Mouse (Mus musculus): ENCODE measurements around the gene Nrcam. TPM values are rescaled to one million over a fixed set of nuclear protein-coding genes. Genes with fewer than 3 reads are reported as not detected.

The Nrcam gene
- total and polyA plus RNA-seq, 3 experiments, result 0.05 to 0.33 (median 0.13) TPM

DNA sequence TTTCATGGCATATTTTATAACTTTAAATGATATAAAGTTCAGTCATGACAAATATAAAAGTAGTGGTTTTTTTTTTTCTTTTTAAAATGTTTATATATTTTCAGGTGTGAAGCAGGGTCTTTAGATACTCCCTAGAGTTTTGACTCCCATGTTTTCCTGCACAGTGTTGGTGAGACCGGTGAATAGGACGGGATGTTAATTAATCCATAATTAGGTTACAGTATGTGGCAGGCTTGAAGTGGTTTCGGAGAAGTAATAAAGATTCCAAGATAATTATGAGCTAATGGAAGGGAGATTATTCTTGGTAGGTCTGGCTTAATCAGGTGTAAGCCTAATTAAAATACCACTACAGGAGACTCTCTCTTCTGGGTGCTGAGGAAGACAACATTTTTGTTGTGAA, 17.5 kb downstream of the Nrcam start:
- no peak overlapping the region for H3K4me2 ChIP-seq (ENCODE audit: insufficient read depth, low read depth, poor library complexity, severe bottlenecking)
- no peaks in the 10 kb centered on the region for H3K27me3 ChIP-seq (replicated peaks)
- dilution Hi-C loops (cut with MboI; ENCODE audit: extremely low pct_ligation_motif_present, extremely low pct_unique_long_range_greater_than_20kb, low sequenced_read_pairs) (no loop called here), in situ Hi-C loops (cut with MboI; ENCODE audit: low pct_ligation_motif_present, low pct_unique_long_range_greater_than_20kb, low sequenced_read_pairs) (no loop called here)
- H3K4me1 ChIP-seq (ENCODE audit: control insufficient read depth in 1 of 2, insufficient read depth in 2 of 2), result peaks cover 3 to 14% of the 10 kb centered on the region in 2 experiments
- H3K9ac ChIP-seq (ENCODE audit: insufficient read depth, low read depth), result no peak overlapping the region
- TF ChIP-seq ZC3H11A (IDR thresholded peaks at IDR 0.05; ENCODE audit: low read depth, low read length) (no peak), RCOR1 (conservative IDR thresholded peaks at IDR 0.05; ENCODE audit: low read depth, low read length) (no peak), USF2 (conservative IDR thresholded peaks at IDR 0.05; ENCODE audit: low read depth, low read length) (no peak), POLR2A (IDR thresholded peaks at IDR 0.05; ENCODE audit: low read depth, low read length) (no peak), KAT2A (IDR thresholded peaks at IDR 0.05; ENCODE audit: insufficient replicate concordance, low read length) (no peak), ELF1 (IDR thresholded peaks at IDR 0.05; ENCODE audit: low read depth, low read length) (no peak)
- H3K36me3 ChIP-seq (replicated peaks in 1 of 2; ENCODE audit: control insufficient read depth in 1 of 2, insufficient read depth in 1 of 2, low read length in 1 of 2), result no peaks in the 10 kb centered on the region
- no peaks in the 10 kb centered on the region for H3K9me3 ChIP-seq (replicated peaks; ENCODE audit: low read length)
- H3K27ac ChIP-seq (ENCODE audit: insufficient read depth, low read depth), result no peak overlapping the region
- H3K79me2 ChIP-seq (replicated peaks; ENCODE audit: control insufficient read depth, extremely low read depth, insufficient read depth, poor library complexity, severe bottlenecking), result no peaks in the 10 kb centered on the region
- H3K4me3 ChIP-seq (replicated peaks in 1 of 3; ENCODE audit: low read depth in 2 of 3, low read length in 2 of 3, poor library complexity in 1 of 3), result no peak overlapping the region
- no peak for DNase-seq (ENCODE audit: extremely low read depth)

DNA sequence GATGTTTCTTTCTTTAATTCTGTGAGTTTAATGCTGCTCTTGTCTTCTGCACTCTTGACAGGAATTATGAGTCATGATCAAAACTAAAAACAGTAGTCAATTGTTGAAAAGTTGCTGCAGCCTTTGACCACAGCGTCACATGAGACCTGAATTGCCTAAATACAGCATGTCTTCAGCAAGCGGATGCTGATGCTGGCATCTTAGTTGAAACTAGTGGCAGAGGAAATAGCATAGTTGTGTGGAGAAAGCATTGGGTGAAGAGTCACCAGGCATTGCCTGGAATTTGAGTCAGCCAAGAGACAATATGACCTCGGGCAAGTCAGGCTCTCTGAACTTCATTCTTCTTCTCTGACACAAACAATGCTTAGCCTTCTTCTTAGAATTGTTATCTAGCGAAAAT, 26.4 kb downstream of the Nrcam start:
- TF ChIP-seq KAT2A (IDR thresholded peaks at IDR 0.05; ENCODE audit: insufficient replicate concordance, low read length) (no peak), JUND (conservative IDR thresholded peaks at IDR 0.05; ENCODE audit: low read depth, low read length) (no peak), BHLHE40 (IDR thresholded peaks at IDR 0.05; ENCODE audit: low read depth, low read length) (peak; percentile 23; the same call in 1 of the 2 replicates)
- Histone ChIP-seq H3K4me1 (ENCODE audit: control insufficient read depth in 1 of 2, insufficient read depth in 2 of 2) (peaks cover 0 to 6% of the 10 kb centered on the region in 2 experiments; a peak in 2 of 4 replicates), H3K27ac (ENCODE audit: insufficient read depth, low read depth) (no peak overlapping the region), H3K36me3 (replicated peaks in 1 of 2; ENCODE audit: control insufficient read depth in 1 of 2, insufficient read depth in 1 of 2, low read length in 1 of 2) (no peaks in the 10 kb centered on the region), H3K27me3 (replicated peaks) (no peaks in the 10 kb centered on the region), H3K4me2 (ENCODE audit: insufficient read depth, low read depth, poor library complexity, severe bottlenecking) (no peak overlapping the region), H3K9me3 (replicated peaks; ENCODE audit: low read length) (no peaks in the 10 kb centered on the region), H3K9ac (ENCODE audit: insufficient read depth, low read depth) (no peak overlapping the region), H3K4me3 (replicated peaks in 1 of 3; ENCODE audit: low read depth in 2 of 3, low read length in 2 of 3, poor library complexity in 1 of 3) (no peak overlapping the region), H3K79me2 (replicated peaks; ENCODE audit: control insufficient read depth, extremely low read depth, insufficient read depth, poor library complexity, severe bottlenecking) (no peaks in the 10 kb centered on the region)
- in situ Hi-C loops (cut with MboI; ENCODE audit: low pct_ligation_motif_present, low pct_unique_long_range_greater_than_20kb, low sequenced_read_pairs), result no loop called here
- DNase-seq (ENCODE audit: extremely low read depth), result no peak
- dilution Hi-C loops (cut with MboI; ENCODE audit: extremely low pct_ligation_motif_present, extremely low pct_unique_long_range_greater_than_20kb, low sequenced_read_pairs), result no loop called here

DNA sequence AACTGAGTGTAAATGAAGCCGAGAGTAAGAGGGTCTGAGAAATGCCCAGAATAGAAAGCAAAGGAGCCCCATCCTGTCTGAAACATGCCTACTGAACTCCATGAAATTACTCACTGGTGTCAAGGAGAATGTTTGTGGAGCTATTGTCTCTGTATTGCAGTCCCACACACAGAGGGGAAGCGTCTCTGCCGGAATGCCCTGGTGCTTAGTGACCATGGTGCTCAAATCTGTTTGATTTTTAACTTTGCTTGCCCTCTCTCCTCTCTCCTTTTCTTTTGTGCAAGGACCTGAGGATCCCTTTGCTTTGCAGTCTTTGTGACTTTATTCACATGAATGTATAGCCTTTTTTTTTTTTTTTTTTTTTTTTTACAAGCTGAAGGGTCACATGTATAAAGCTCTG, 28.8 kb downstream of the Nrcam start:
- H3K4me3 ChIP-seq (replicated peaks in 1 of 3; ENCODE audit: low read depth in 2 of 3, low read length in 2 of 3, poor library complexity in 1 of 3), result no peak overlapping the region
- H3K9me3 ChIP-seq (replicated peaks; ENCODE audit: low read length), result no peaks in the 10 kb centered on the region
- dilution Hi-C loops (cut with MboI; ENCODE audit: extremely low pct_ligation_motif_present, extremely low pct_unique_long_range_greater_than_20kb, low sequenced_read_pairs), result no loop called here
- DNase-seq (ENCODE audit: extremely low read depth), result no peak
- H3K4me2 ChIP-seq (ENCODE audit: insufficient read depth, low read depth, poor library complexity, severe bottlenecking), result no peak overlapping the region
- no peaks in the 10 kb centered on the region for H3K79me2 ChIP-seq (replicated peaks; ENCODE audit: control insufficient read depth, extremely low read depth, insufficient read depth, poor library complexity, severe bottlenecking)
- H3K27me3 ChIP-seq (replicated peaks), result no peaks in the 10 kb centered on the region
- TF ChIP-seq ZKSCAN1 (IDR thresholded peaks at IDR 0.05; ENCODE audit: borderline replicate concordance, low read depth, low read length) (no peak), MEF2A (IDR thresholded peaks at IDR 0.05; ENCODE audit: borderline replicate concordance, low read depth, low read length) (no peak), TCF12 (IDR thresholded peaks at IDR 0.05; ENCODE audit: low read depth, low read length) (no peak), USF2 (conservative IDR thresholded peaks at IDR 0.05; ENCODE audit: low read depth, low read length) (no peak), TBP (conservative IDR thresholded peaks at IDR 0.05; ENCODE audit: low read depth, low read length) (no peak), BHLHE40 (IDR thresholded peaks at IDR 0.05; ENCODE audit: low read depth, low read length) (no peak), KAT2A (IDR thresholded peaks at IDR 0.05; ENCODE audit: insufficient replicate concordance, low read length) (no peak), POLR2A (IDR thresholded peaks at IDR 0.05; ENCODE audit: low read depth, low read length) (no peak), NELFE (IDR thresholded peaks at IDR 0.05; ENCODE audit: low read depth, low read length) (no peak), CHD1 (IDR thresholded peaks at IDR 0.05; ENCODE audit: low read depth, low read length) (no peak), HCFC1 (IDR thresholded peaks at IDR 0.05; ENCODE audit: low read depth, low read length) (no peak)
- H3K4me1 ChIP-seq (ENCODE audit: control insufficient read depth in 1 of 2, insufficient read depth in 2 of 2), result peaks cover 0 to 6% of the 10 kb centered on the region in 2 experiments; a peak in 2 of 4 replicates
- H3K27ac ChIP-seq (ENCODE audit: insufficient read depth, low read depth), result no peak overlapping the region
- no peaks in the 10 kb centered on the region for H3K36me3 ChIP-seq (replicated peaks in 1 of 2; ENCODE audit: control insufficient read depth in 1 of 2, insufficient read depth in 1 of 2, low read length in 1 of 2)
- H3K9ac ChIP-seq (ENCODE audit: insufficient read depth, low read depth), result no peak overlapping the region
- in situ Hi-C loops (cut with MboI; ENCODE audit: low pct_ligation_motif_present, low pct_unique_long_range_greater_than_20kb, low sequenced_read_pairs), result no loop called here
